Mouse (Mus musculus) neutrophil, adult 59 days (primary cell): Measurements from ENCODE around the gene 6430548M08Rik. TPM values are rescaled to one million over a fixed set of nuclear protein-coding genes. Genes with fewer than 3 reads are reported as not detected.

ENCODE experiments used
- total RNA-seq, 2 experiments: library from RNA; stranded (reverse); gene quantifications; 1 replicate in 1 of 2; 2 replicates in 1 of 2; pipeline ENCODE4 v1.2.4; 2023

6430548M08Rik gene
- 100 to 1,000 TPM; 216 to 244 TPM for total RNA-seq

DNA sequence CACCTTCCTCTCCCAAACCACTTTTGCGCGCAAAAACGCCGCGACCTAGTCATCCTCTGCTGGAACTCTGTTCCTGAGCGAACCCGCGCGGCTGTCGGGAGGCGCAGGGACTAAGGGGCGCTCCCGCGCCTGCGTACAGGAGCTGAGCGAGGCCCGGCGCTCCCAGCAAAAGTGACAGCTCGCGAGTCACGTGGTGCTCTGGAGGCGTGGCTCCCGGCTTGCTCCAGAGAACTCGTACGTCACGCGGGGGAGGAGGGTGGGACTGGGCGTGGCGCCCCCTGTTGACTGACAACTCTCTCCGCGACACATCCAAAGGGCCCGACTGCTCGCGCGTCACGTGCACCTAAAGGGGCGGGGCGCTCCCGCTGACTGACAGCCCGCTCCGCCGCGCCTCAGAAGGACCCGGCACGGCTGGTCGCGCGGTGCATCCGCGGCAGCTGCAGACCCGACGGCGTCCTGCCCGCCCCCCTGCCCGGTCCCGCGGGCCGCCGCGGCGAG is at the start of gene 6430548M08Rik:
TSS of gene 6430548M08Rik (plus strand) at position 395 of the 498 bp plus-strand sequence.

DNA sequence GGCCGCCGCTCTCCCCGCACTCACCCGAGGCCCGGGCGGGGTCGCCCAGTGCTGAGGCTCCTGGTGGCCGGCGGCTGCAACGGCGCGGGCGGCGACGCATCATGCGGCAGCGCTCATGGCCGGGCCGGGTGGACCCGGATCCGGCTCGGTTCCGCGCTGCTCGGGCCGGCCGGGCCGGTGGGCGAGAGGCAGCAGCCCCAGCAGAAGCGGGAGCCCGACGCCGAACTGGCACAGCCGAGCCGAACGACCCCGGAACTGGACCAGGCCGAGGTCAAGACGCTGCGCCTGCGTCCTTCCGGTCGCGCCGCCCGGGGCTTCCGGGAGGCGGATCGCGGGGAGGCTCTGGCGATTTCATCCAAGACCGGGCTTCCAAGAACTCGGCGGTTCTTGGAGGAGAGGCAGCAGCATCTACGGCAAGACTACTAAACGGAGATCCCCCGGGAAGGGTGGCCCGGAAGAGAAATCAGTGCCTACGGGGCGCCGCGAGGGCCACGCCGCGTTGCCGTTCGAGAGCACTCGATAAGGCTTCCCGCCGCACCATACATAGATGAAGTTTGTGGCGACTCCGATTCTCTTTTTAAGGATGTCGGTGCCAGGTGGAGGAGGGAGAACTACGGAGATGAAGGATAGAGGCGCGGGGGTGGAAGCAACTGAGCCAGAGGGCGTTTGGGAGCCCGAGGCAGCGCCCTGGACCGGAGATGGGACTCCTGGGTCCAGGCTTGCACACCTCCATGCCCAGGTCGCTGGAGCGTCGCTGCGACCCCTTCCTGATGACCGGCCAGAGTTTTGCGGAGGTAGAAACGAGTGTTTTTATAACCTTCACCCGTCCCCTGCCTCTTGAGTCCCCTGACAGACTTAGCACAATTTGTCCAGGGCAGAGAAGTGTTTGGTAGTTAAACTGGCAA is 12.6 kb upstream of the 6430548M08Rik start, which contains the start of gene Zdhhc7:
TSS of gene Zdhhc7 (minus strand) at position 415 of the 905 bp plus-strand sequence.

DNA sequence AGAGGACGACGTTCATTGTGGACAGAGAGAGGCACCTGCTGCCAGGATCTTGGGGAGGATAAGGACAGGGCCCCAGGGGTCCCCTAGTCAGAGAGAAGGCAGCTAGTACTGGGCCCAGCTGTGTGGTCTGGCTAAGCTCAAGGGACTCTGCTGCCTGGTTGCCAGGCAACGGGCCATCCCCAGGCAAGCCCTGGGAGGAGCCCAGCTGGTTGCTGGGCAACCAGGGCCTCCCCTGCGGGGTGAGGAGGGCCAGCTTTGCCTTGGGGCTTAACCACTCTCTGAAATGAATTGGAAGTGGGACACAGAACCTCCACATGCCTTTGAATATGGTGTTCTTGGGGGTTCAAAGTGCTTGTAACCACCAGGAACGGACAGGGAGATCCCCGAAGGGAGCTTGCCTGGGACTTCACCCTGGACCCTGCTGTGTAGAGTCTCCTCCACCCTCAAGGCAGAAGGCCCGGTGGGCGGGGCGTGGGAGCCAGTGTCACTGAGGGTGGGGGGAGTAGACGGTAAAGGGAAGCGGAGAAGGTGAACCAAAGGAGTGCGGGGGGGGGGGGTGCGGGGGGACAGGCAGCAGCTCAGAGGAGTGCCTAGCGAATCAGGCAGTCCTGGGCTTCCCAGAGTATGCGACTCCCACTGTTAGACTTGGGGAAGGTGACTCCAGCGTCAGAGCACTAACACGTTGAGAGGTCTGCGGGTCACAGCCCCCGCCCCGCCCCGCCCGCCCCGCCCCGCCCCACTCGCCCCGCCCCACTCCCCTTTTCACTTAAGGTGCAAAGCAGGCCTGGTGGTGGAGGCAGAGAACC is 63.6 kb downstream of the 6430548M08Rik start, which contains the start of gene Fam92b:
TSS of gene Fam92b (minus strand) at position 149 of the 806 bp plus-strand sequence.

Other genes starting within 250 kb of the 6430548M08Rik start
- 10 to 100 TPM; 25.6 to 27.3 TPM for gene Usp10, start 203.8 kb upstream of the 6430548M08Rik start, total RNA-seq
- 10 to 100 TPM in 1 of 2 experiments, 1 to 10 TPM in 1; 8.0 to 10.5 TPM for gene Gm20388, start 203.3 kb upstream of the 6430548M08Rik start, total RNA-seq
- 100 to 1,000 TPM in 1 of 2 experiments, 10 to 100 TPM in 1; 83.4 to 107 TPM for gene Crispld2, start 121.7 kb upstream of the 6430548M08Rik start, total RNA-seq
- gene Zdhhc7, start 12.7 kb upstream of the 6430548M08Rik start, total RNA-seq = 10 to 100 TPM; 38.8 to 48.4 TPM
- gene Fam92b, start 63.3 kb downstream of the 6430548M08Rik start, total RNA-seq = not detected
- 10 to 100 TPM; 44.0 to 48.4 TPM for gene Gse1, start 114.3 kb downstream of the 6430548M08Rik start, total RNA-seq